Mouse (Mus musculus) erythroblast, embryonic 14.5 days (primary cell): ENCODE data around the gene Dnaic1.

Source experiments
- GATA1 ChIP-seq: IDR thresholded peaks from 2 replicates; pipeline ENCODE4 v1.6.1; 2012; ENCODE audit warnings: low read length, inconsistent platforms, mixed read lengths
- TAL1 ChIP-seq: IDR thresholded peaks from 3 replicates; pipeline ENCODE4 v1.6.1; 2012; ENCODE audit warnings: low read length, inconsistent platforms, mixed read lengths

- TF ChIP-seq TAL1 (no peak), GATA1 (no peak)
These were observed 106.9 kb downstream of the Dnaic1 start for GRCm38 (mm10) chr4:41676248-41677005.
